In the genomic region with DNA sequence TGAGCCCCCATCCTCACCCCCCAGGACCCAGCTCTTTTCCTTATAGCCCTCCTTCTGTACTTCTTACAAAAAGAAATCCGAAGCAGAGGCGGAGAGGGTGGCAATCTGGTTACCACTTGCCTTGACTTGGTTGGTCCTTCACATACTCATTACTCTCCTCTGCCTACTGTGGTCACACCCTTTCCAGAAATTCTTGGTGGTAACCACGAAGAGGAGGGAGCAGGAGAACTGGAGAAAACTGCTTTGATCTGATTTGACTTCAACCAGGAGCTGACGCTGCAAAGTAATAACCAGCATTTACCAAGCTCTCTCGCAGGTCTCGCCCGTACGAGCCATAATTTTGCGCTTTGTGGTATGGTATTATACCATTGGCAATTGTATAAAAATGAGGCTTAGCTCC, we compare ENCODE assay signal across 8 mouse cellular contexts. TPM values are rescaled to one million over a fixed set of nuclear protein-coding genes. Genes with fewer than 3 reads are reported as not detected.
DNase-seq lines count a peak whose midpoint lies in the region; ATAC-seq and TF ChIP-seq lines count a peak whose summit lies in the region.

No protein-coding gene starts in this region.

- no peak for TF ChIP-seq CTCF in lung, postnatal 0 days (IDR thresholded peaks at IDR 0.05)
- no peak for TF ChIP-seq CTCF in olfactory bulb, adult 2 months (IDR thresholded peaks at IDR 0.05; ENCODE audit: insufficient read depth, low read depth, low read length)

- H3K36me3 ChIP-seq in lung, postnatal 0 days (ENCODE audit: insufficient read depth, low read length): no peaks in the 10 kb centered on the region; the same call in 1 of the 2 replicates
- H3K36me3 ChIP-seq in embryonic facial prominence, embryonic 14.5 days (ENCODE audit: control insufficient read depth, insufficient read depth, low read length): peaks cover 30% of the 10 kb centered on the region
- H3K36me3 ChIP-seq in limb, embryonic 10.5 days: peaks cover 62% of the 10 kb centered on the region

- H3K27me3 ChIP-seq in lung, postnatal 0 days (replicated peaks; ENCODE audit: insufficient read depth, low read length): no peaks in the 10 kb centered on the region
- H3K27me3 ChIP-seq in embryonic facial prominence, embryonic 14.5 days (replicated peaks; ENCODE audit: control insufficient read depth, insufficient read depth, low read length): no peaks in the 10 kb centered on the region
- H3K27me3 ChIP-seq in limb, embryonic 10.5 days (ENCODE audit: low read depth, poor library complexity, severe bottlenecking): no peaks in the 10 kb centered on the region

- H3K9ac ChIP-seq in lung, postnatal 0 days (replicated peaks; ENCODE audit: low read depth): peak overlapping the region; percentile 74
- peak overlapping the region; percentile 77 for H3K9ac ChIP-seq in embryonic facial prominence, embryonic 14.5 days (ENCODE audit: low read depth, low read length)

- no peaks in the 10 kb centered on the region for H3K9me3 ChIP-seq in lung, postnatal 0 days (ENCODE audit: low read length)
- H3K9me3 ChIP-seq in embryonic facial prominence, embryonic 14.5 days (ENCODE audit: control insufficient read depth, low read length): no peaks in the 10 kb centered on the region
- H3K9me3 ChIP-seq in limb, embryonic 10.5 days (replicated peaks): no peaks in the 10 kb centered on the region

- TF ChIP-seq EP300 in lung, postnatal 0 days (IDR thresholded peaks at IDR 0.05): no peak

- 48% methylated on average over 9 of the region's 9 CpGs for WGBS in lung, postnatal 0 days
- 40% methylated on average over 9 of the region's 9 CpGs for WGBS in embryonic facial prominence, embryonic 14.5 days
- WGBS in limb, embryonic 10.5 days: 54% methylated on average over 9 of the region's 9 CpGs
- WGBS in olfactory bulb, adult 2 months: 46% methylated on average over 9 of the region's 9 CpGs

- H3K27ac ChIP-seq in lung, postnatal 0 days (ENCODE audit: low read length): peak overlapping the region; percentile 91
- H3K27ac ChIP-seq in embryonic facial prominence, embryonic 14.5 days (replicated peaks; ENCODE audit: low read depth, low read length): peak overlapping the region; percentile 92
- peak overlapping the region; percentile 97 for H3K27ac ChIP-seq in limb, embryonic 10.5 days
- no peak overlapping the region for H3K27ac ChIP-seq in olfactory bulb, adult 2 months (ENCODE audit: insufficient read depth, low read depth, low read length)

- peaks cover 6% of the 10 kb centered on the region; the same call in 1 of the 2 replicates for H3K4me1 ChIP-seq in lung, postnatal 0 days (ENCODE audit: insufficient read depth, low read depth, low read length)
- H3K4me1 ChIP-seq in embryonic facial prominence, embryonic 14.5 days (ENCODE audit: control insufficient read depth, insufficient read depth, low read length): peaks cover 10% of the 10 kb centered on the region
- H3K4me1 ChIP-seq in limb, embryonic 10.5 days: peaks cover 20% of the 10 kb centered on the region
- peaks cover 3% of the 10 kb centered on the region; the same call in 1 of the 2 replicates for H3K4me1 ChIP-seq in olfactory bulb, adult 2 months (ENCODE audit: control insufficient read depth, insufficient read depth, low read length)

- peak; percentile 44 for DNase-seq in lung, postnatal 0 days (ENCODE audit: low spot score)
- DNase-seq in lung, postnatal 4 days: no peak
- DNase-seq in embryonic facial prominence, embryonic 14.5 days (ENCODE audit: low spot score): peak; percentile 62
- DNase-seq in limb, embryonic 10.5 days (ENCODE audit: low spot score): no peak
- DNase-seq in cerebellum, adult 11-12 months: no peak
- no peak for DNase-seq in layer of hippocampus, postnatal 36 days
- no peak for DNase-seq in embryo, embryonic 11 days

- ATAC-seq in lung, postnatal 0 days: 0 out of 2 replicates have a peak, but pooled peaks have one; percentile 3
- peak; percentile 16; the same call in 1 of the 2 replicates for ATAC-seq in embryonic facial prominence, embryonic 14.5 days (ENCODE audit: low read depth)

- H3K4me2 ChIP-seq in lung, postnatal 0 days (replicated peaks; ENCODE audit: low read depth, low read length): peak overlapping the region; percentile 88
- H3K4me2 ChIP-seq in embryonic facial prominence, embryonic 14.5 days (ENCODE audit: low read depth, low read length): peak overlapping the region; percentile 73

- H3K4me3 ChIP-seq in lung, postnatal 0 days (ENCODE audit: low read depth, low read length): peak overlapping the region; percentile 87
- peak overlapping the region; percentile 75 for H3K4me3 ChIP-seq in embryonic facial prominence, embryonic 14.5 days (ENCODE audit: low read depth, low read length)
- H3K4me3 ChIP-seq in limb, embryonic 10.5 days: peak overlapping the region; percentile 94
- H3K4me3 ChIP-seq in olfactory bulb, adult 2 months (ENCODE audit: insufficient read depth, low read depth, low read length): peak overlapping the region; percentile 58

- TF ChIP-seq POLR2A in olfactory bulb, adult 2 months (IDR thresholded peaks at IDR 0.05; ENCODE audit: insufficient read depth, low read depth, low read length): no peak

RNA-seq across cellular contexts. Expression of a gene that starts 0.9 kb away (rescaled TPM):
- 1.1 and 1.5 TPM in 2 replicates for polyA plus RNA-seq in lung, postnatal 0 days (2015; fragmentation: Nextera tagmentation; extraction: Ambion mirVana)
- 2.3 and 3.1 TPM in 2 replicates for polyA plus RNA-seq in embryonic facial prominence, embryonic 14.5 days (2014; fragmentation: Nextera tagmentation; extraction: Ambion mirVana)
- 2.1 and 3.1 TPM in 2 replicates for polyA plus RNA-seq in limb, embryonic 10.5 days (2016; fragmentation: Nextera tagmentation; extraction: Ambion mirVana)
- polyA plus RNA-seq in olfactory bulb, adult 2 months (2012; ENCODE audit: insufficient read depth, insufficient read length, low replicate concordance, missing spikeins): not detected in 2 replicates
- 1 to 10 TPM; 8.2 to 8.4 TPM for total RNA-seq in layer of hippocampus, postnatal 36 days (2021)

RNA-seq across cellular contexts. Expression of a gene that starts 1.0 kb away (rescaled TPM):
- polyA plus RNA-seq in lung, postnatal 0 days (2015; fragmentation: Nextera tagmentation; extraction: Ambion mirVana): 2.6 and 3.3 TPM in 2 replicates
- polyA plus RNA-seq in embryonic facial prominence, embryonic 14.5 days (2014; fragmentation: Nextera tagmentation; extraction: Ambion mirVana): 10.9 and 11.9 TPM in 2 replicates
- polyA plus RNA-seq in limb, embryonic 10.5 days (2016; fragmentation: Nextera tagmentation; extraction: Ambion mirVana): 16.4 and 16.9 TPM in 2 replicates
- polyA plus RNA-seq in olfactory bulb, adult 2 months (2012; ENCODE audit: insufficient read depth, insufficient read length, low replicate concordance, missing spikeins): not detected in 2 replicates
- total RNA-seq in layer of hippocampus, postnatal 36 days (2021): 1 to 10 TPM; 7.0 to 8.6 TPM

RNA-seq across cellular contexts. Expression of a gene that starts 10.4 kb away (rescaled TPM):
- 56.4 and 57.3 TPM in 2 replicates for polyA plus RNA-seq in lung, postnatal 0 days (2015; fragmentation: Nextera tagmentation; extraction: Ambion mirVana)
- 62.4 and 67.0 TPM in 2 replicates for polyA plus RNA-seq in embryonic facial prominence, embryonic 14.5 days (2014; fragmentation: Nextera tagmentation; extraction: Ambion mirVana)
- polyA plus RNA-seq in limb, embryonic 10.5 days (2016; fragmentation: Nextera tagmentation; extraction: Ambion mirVana): 53.6 and 61.5 TPM in 2 replicates
- 522 TPM in 1 of 2 replicates, not detected in the other for polyA plus RNA-seq in olfactory bulb, adult 2 months (2012; ENCODE audit: insufficient read depth, insufficient read length, low replicate concordance, missing spikeins)
- total RNA-seq in layer of hippocampus, postnatal 36 days (2021): 10 to 100 TPM; 82.3 to 84.1 TPM

RNA-seq across cellular contexts. Expression of a gene that starts 35.2 kb away (rescaled TPM):
- 24.1 and 27.5 TPM in 2 replicates for polyA plus RNA-seq in lung, postnatal 0 days (2015; fragmentation: Nextera tagmentation; extraction: Ambion mirVana)
- 46.5 and 52.2 TPM in 2 replicates for polyA plus RNA-seq in embryonic facial prominence, embryonic 14.5 days (2014; fragmentation: Nextera tagmentation; extraction: Ambion mirVana)
- 91.5 and 103 TPM in 2 replicates for polyA plus RNA-seq in limb, embryonic 10.5 days (2016; fragmentation: Nextera tagmentation; extraction: Ambion mirVana)
- polyA plus RNA-seq in olfactory bulb, adult 2 months (2012; ENCODE audit: insufficient read depth, insufficient read length, low replicate concordance, missing spikeins): not detected in 2 replicates
- total RNA-seq in layer of hippocampus, postnatal 36 days (2021): 10 to 100 TPM; 31.3 to 33.7 TPM

RNA-seq across cellular contexts. Expression of a gene that starts 52.2 kb away (rescaled TPM):
- 9.1 and 9.3 TPM in 2 replicates for polyA plus RNA-seq in lung, postnatal 0 days (2015; fragmentation: Nextera tagmentation; extraction: Ambion mirVana)
- 13.7 and 15.7 TPM in 2 replicates for polyA plus RNA-seq in embryonic facial prominence, embryonic 14.5 days (2014; fragmentation: Nextera tagmentation; extraction: Ambion mirVana)
- polyA plus RNA-seq in limb, embryonic 10.5 days (2016; fragmentation: Nextera tagmentation; extraction: Ambion mirVana): 12.6 and 14.2 TPM in 2 replicates
- not detected in 2 replicates for polyA plus RNA-seq in olfactory bulb, adult 2 months (2012; ENCODE audit: insufficient read depth, insufficient read length, low replicate concordance, missing spikeins)
- 1 to 10 TPM; 5.3 to 7.6 TPM for total RNA-seq in layer of hippocampus, postnatal 36 days (2021)

Comparison
In these comparisons a context has a peak if more than half of its experiments do, and no peak if none do; other contexts are left out.
1. DNase-seq: peak in lung, postnatal 0 days (single experiment) and embryonic facial prominence, embryonic 14.5 days (single experiment); none in lung, postnatal 4 days (0 of 2), limb, embryonic 10.5 days (single experiment), cerebellum, adult 11-12 months (single experiment), layer of hippocampus, postnatal 36 days (0 of 2) and embryo, embryonic 11 days (single experiment).
2. Peak in every context shown above with its lines, with median percentiles within 50 percentile points of each other: H3K4me3 ChIP-seq.